Comparison of ENCODE assay signal across 13 mouse cellular contexts in the genomic region with DNA sequence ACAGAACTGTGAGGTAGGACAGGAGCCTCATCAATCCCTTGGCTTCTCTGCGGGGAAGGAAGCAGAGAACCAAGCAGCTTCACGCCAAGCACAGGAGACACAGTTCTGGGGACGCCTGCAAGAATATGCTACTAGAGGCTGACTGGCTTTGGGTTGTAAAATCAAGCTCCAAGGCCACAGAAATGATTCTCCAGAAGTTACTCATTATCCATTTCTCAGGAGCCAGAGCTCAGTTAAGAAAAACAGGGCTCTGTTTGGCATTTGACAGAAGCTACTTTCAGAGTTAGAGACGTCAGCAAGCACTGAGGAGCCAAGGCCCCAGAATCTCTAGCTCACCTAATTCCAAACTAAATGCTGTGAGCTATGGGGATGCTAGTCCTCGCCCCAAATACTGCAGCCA.
A peak's percentile ranks its signal among the peaks of the same experiment; 100 is the strongest.
DNase-seq lines count a peak whose midpoint lies in the region.
"Had no signal": no experiment of that assay in that cellular context is flagged by ENCODE, and none has a peak within 500 bp of the region (broad histone marks: within the 10 kb centered on the region; RNA-seq: fewer than 3 reads in every experiment).

No protein-coding gene starts in this region.

- DNase-seq in kidney, adult 11 months, result peak; percentile 61
- DNase-seq in kidney, postnatal 10 days, result no peak
- DNase-seq in kidney, adult 9 months, result peak; percentile 88
- peak; percentile 44 for DNase-seq in kidney, postnatal 14 days
- no peak for DNase-seq in left cerebral cortex, adult 9 months (ENCODE audit: low spot score in 2 of 2)
- no peak for DNase-seq in embryo, embryonic 11 days
- no peak for DNase-seq in frontal cortex, postnatal 14 days (ENCODE audit: low spot score in 2 of 2)
- DNase-seq: adrenal gland, postnatal 36 days; cerebellum, adult 11 months; cerebellum, adult 9-10 months; cerebellum, postnatal 25 days; gastrocnemius, postnatal 14 days; heart, postnatal 36 days had no signal

Comparison
In these comparisons a context has a peak if more than half of its experiments do, and no peak if none do; other contexts are left out.
1. DNase-seq: peak in kidney, adult 11 months (single experiment), kidney, adult 9 months (single experiment) and kidney, postnatal 14 days (single experiment); none in kidney, postnatal 10 days (single experiment), left cerebral cortex, adult 9 months (0 of 2), embryo, embryonic 11 days (single experiment) and frontal cortex, postnatal 14 days (0 of 2).